Mouse (Mus musculus) hindbrain, postnatal 0 days (tissue): ENCODE results near the gene BC107364. TPM values are rescaled to one million over a fixed set of nuclear protein-coding genes. Genes with fewer than 3 reads are reported as not detected.
"Not testable (repeated sequence)": the region's sequence is repeated elsewhere in the genome, so short reads cannot be mapped to it uniquely, and the experiment has no call there.

Experiments used
- ATAC-seq: fragments of 200-750 bp; cut with Nextera tagmentation; 2 replicates; pipeline ENCODE4 v1.8.0; 2017; ENCODE audit warnings: mild to moderate bottlenecking, moderate TSS enrichment, moderate library complexity
- DNase-seq: peaks from one replicate; pipeline ENCODE4 v3.0.0-alpha.2; 2015; ENCODE audit warnings: low spot score
- H3K27ac ChIP-seq: fragments of 300-500 bp; sonication (generic); 2 replicates; pipeline ENCODE4 v1.5.1; 2014; ENCODE audit warnings: mild to moderate bottlenecking
- H3K27me3 ChIP-seq: fragments of 300-500 bp; sonication (generic); 2 replicates; pipeline ENCODE4 v1.6.1; 2014; ENCODE audit warnings: low read length, mixed read lengths; ENCODE audit not compliant: insufficient read depth
- H3K36me3 ChIP-seq: fragments of 300-500 bp; sonication (generic); 2 replicates; pipeline ENCODE4 v1.6.1; 2014; ENCODE audit warnings: low read length, mixed read lengths; ENCODE audit not compliant: insufficient read depth
- H3K4me1 ChIP-seq: fragments of 300-500 bp; sonication (generic); 2 replicates; pipeline ENCODE4 v1.6.1; 2014; ENCODE audit warnings: antibody characterized with exemption, low read length, mixed read lengths; ENCODE audit not compliant: insufficient read depth
- H3K4me2 ChIP-seq: fragments of 300-500 bp; sonication (generic); 2 replicates; pipeline ENCODE4 v1.6.1; 2014; ENCODE audit warnings: low read depth, mild to moderate bottlenecking, low read length, moderate library complexity, mixed read lengths
- H3K4me3 ChIP-seq: fragments of 300-500 bp; sonication (generic); 2 replicates; pipeline ENCODE4 v1.5.1; 2014; ENCODE audit warnings: low read length
- H3K9ac ChIP-seq: fragments of 300-500 bp; sonication (generic); replicated peaks from 2 replicates; pipeline ENCODE4 v1.6.1; 2014; ENCODE audit warnings: mild to moderate bottlenecking, low read length, moderate library complexity, mixed read lengths
- H3K9me3 ChIP-seq: fragments of 300-500 bp; sonication (generic); 2 replicates; pipeline ENCODE4 v1.6.1; 2016; ENCODE audit warnings: low read length, mixed read lengths
- CTCF ChIP-seq: IDR thresholded peaks from 2 replicates; pipeline ENCODE4 v1.5.1; 2016; ENCODE audit warnings: antibody characterized with exemption, control low read depth, low read depth
- WGBS: fragments of 180-500 bp; shearing (Covaris S2); extraction: QIAGEN DNeasy Blood & Tissue Kit; methylation state at CpG from one replicate; pipeline ENCODE4 v1.1.7; 2014; 5-methylcytosine and 5-hydroxymethylcytosine counted together
- polyA plus RNA-seq: library from polyadenylated mRNA; unstranded; fragments of >200 nt; fragmentation: Nextera tagmentation; extraction: Ambion mirVana; gene quantifications from 2 replicates; pipeline ENCODE4 v1.2.1, GENCODE M21; 2015
- total RNA-seq: library from RNA; depleted of rRNA; stranded (reverse); fragments of >200 nt; gene quantifications from 2 replicates; pipeline ENCODE4 v1.2.3, GENCODE M21; 2014

The BC107364 gene
- total and polyA plus RNA-seq, 2 experiments from 2014 or later = not detected

- not testable (repeated sequence) for ATAC-seq, H3K36me3 ChIP-seq, H3K27ac ChIP-seq, H3K4me2 ChIP-seq, H3K9ac ChIP-seq, H3K27me3 ChIP-seq, H3K9me3 ChIP-seq, H3K4me1 ChIP-seq, DNase-seq, H3K4me3 ChIP-seq
- WGBS = no CpG with 5 or more reads among the region's 48 CpGs
Measured at GRCm38 (mm10) chr3:96458886-96459439, 6.9 kb upstream of the BC107364 start.

- H3K9ac ChIP-seq, H3K9me3 ChIP-seq, H3K4me1 ChIP-seq, DNase-seq, H3K27ac ChIP-seq, H3K4me2 ChIP-seq, H3K27me3 ChIP-seq, H3K4me3 ChIP-seq, H3K36me3 ChIP-seq, ATAC-seq: not testable (repeated sequence)
- no CpG with 5 or more reads among the region's 53 CpGs for WGBS
Measured at GRCm38 (mm10) chr3:96458008-96458407, 5.9 kb upstream of the BC107364 start.

GRCm38 (mm10) chr3:96451181-96451737, 847 bp downstream of the BC107364 start:
- not testable (repeated sequence) for H3K36me3 ChIP-seq, H3K4me3 ChIP-seq, H3K4me1 ChIP-seq, H3K9me3 ChIP-seq, H3K27me3 ChIP-seq, DNase-seq, ATAC-seq, H3K4me2 ChIP-seq, H3K27ac ChIP-seq, H3K9ac ChIP-seq
- WGBS = no CpG with 5 or more reads among the region's 50 CpGs

- not testable (repeated sequence) for H3K4me1 ChIP-seq, H3K4me2 ChIP-seq, H3K36me3 ChIP-seq, H3K4me3 ChIP-seq, DNase-seq, H3K27ac ChIP-seq, H3K27me3 ChIP-seq, H3K9me3 ChIP-seq, H3K9ac ChIP-seq, ATAC-seq
- 0% methylated on average over 1 of the region's 10 CpGs for WGBS
Measured at GRCm38 (mm10) chr3:96450586-96450896, 1.6 kb downstream of the BC107364 start.

- not testable (repeated sequence) for H3K9ac ChIP-seq, H3K4me1 ChIP-seq, H3K4me2 ChIP-seq, H3K27ac ChIP-seq, H3K4me3 ChIP-seq, DNase-seq, H3K36me3 ChIP-seq, H3K9me3 ChIP-seq
- ATAC-seq = peak; percentile 70; the same call in 1 of the 2 replicates
- H3K27me3 ChIP-seq = peaks cover 10% of the 10 kb centered on the region; the same call in 1 of the 2 replicates
- WGBS = no CpG with 5 or more reads among the region's 68 CpGs
Measured at GRCm38 (mm10) chr3:96449762-96450585, 2.1 kb downstream of the BC107364 start.

- 87% methylated on average over 4 of the region's 4 CpGs for WGBS
- no peaks in the 10 kb centered on the region for H3K36me3 ChIP-seq
- no peak for ATAC-seq
- no peak for DNase-seq
- H3K4me3 ChIP-seq = no peak overlapping the region
- no peak overlapping the region for H3K9ac ChIP-seq
- H3K4me1 ChIP-seq = 0 out of 2 replicates have a peak, but pooled peaks cover 3% of the 10 kb centered on the region
- no peak overlapping the region for H3K27ac ChIP-seq
- no peak for TF ChIP-seq CTCF
- H3K4me2 ChIP-seq = no peak overlapping the region
- H3K9me3 ChIP-seq = no peaks in the 10 kb centered on the region
- peaks cover 46% of the 10 kb centered on the region for H3K27me3 ChIP-seq
Measured at GRCm38 (mm10) chr3:96445436-96445835, 6.7 kb downstream of the BC107364 start.

GRCm38 (mm10) chr3:96440578-96440977, 11.5 kb downstream of the BC107364 start:
- under 1% methylated on average over 13 of the region's 13 CpGs for WGBS
- H3K9ac ChIP-seq = 0 out of 2 replicates have a peak overlapping the region, but pooled peaks have one; percentile 33
- peak overlapping the region; percentile 37 for H3K4me3 ChIP-seq
- H3K4me1 ChIP-seq = 0 out of 2 replicates have a peak, but pooled peaks cover 3% of the 10 kb centered on the region
- ATAC-seq = no peak
- H3K36me3 ChIP-seq = no peaks in the 10 kb centered on the region
- peaks cover 73% of the 10 kb centered on the region for H3K27me3 ChIP-seq
- peak overlapping the region; percentile 64 for H3K4me2 ChIP-seq
- H3K27ac ChIP-seq = no peak overlapping the region
- peak; percentile 80 for DNase-seq
- peak; percentile 95 for TF ChIP-seq CTCF
- H3K9me3 ChIP-seq = no peaks in the 10 kb centered on the region
